Mouse (Mus musculus): ENCODE measurements around the gene Mbnl2.
A peak's percentile ranks its signal among the peaks of the same experiment; 100 is the strongest.

The Mbnl2 gene

DNA sequence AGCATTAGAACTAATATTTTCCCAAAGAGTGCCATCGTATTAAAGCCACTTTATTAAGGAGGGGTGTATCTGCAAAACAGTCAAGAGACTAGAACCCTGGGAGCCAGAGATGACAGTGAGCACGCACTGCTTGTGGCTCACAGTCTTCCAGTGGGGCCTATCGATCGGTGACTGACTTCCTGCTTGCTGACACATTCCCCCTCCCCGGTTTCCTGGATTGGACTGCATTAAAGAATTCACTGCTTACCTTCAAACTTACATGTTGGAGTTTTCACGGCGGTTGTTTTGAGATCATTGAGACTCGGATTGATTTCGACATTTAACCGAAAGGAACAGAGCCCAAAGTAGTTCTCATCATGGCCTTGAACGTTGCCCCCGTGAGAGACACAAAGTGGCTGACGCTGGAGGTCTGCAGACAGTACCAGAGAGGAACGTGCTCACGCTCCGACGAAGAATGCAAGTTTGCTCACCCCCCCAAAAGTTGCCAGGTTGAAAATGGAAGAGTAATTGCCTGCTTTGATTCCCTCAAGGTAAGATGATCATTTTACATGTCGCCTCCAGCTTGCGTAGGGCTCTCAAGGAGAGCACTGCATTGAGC is 49.5 kb downstream of the Mbnl2 start:
- no peak for DNase-seq (ENCODE audit: low read depth)

DNA sequence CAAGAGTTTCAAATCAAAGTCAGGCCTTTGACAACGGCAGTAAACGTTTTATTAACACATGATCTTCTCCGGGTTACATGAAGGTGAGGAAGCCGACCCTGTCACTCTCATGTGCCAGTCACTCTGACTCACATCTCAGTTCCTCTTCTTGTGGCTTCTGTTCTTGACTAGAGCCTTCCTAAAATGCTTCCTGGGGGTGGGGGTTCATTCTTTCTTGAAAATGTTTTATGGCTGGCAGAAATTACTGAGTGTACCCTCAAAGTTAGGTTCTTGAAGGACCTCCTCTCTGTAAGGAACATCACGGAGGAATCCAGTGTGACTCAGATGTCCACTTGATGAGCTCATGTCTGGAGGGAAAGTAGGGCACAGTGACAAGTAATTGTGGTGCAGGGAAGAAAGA is 50.2 kb downstream of the Mbnl2 start:
- DNase-seq (ENCODE audit: low read depth): no peak

DNA sequence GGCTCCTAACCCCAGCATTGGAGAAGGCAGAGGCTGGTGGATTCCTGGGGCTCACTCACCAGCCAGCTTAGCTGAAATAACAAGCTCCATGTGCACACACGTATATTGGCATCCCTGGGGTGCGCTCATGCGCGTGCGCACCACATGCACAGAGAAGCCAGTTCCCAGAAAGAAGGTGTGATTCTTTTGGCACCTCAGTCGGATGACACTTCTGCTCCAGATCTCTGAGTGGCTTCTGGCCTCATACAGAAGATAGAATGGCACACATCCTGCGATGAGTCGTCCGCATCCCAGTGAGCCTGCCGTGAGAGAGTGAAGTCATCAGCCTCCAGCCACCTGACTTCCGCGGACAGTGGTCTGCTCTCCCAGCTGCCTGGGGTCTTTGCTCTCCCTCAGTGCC is 55.0 kb downstream of the Mbnl2 start:
- no peak for DNase-seq (ENCODE audit: low read depth)

DNA sequence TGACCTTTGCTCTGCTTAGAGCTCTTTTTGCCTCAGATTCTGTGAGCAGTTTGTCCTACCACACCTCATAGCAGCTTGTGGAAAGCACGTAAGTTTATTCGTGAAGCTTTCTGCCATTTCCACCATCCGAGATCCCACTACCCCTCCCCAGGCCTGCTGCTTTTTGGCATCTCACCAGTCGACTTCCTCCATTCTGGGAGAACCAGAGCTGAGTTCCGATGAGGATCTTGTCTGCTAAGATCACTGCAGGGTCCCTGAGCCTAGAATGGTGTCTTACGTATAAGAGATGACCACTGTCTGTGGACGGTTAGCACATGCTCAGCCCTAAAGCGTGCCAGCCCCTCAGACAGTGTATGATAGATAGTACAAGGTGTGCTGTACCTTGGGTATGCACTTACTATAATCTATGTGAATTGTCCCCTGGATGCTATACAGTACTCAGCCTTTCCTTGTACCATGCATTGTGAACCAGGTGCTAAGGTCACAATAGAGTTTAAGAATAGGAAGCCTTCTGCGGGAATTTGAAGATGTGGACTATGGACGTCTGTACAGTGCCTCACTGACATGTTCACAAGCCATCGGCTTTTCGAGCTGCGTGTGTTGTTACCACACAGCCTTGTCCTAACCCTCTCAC is 55.5 kb downstream of the Mbnl2 start:
- DNase-seq (ENCODE audit: low read depth): no peak

DNA sequence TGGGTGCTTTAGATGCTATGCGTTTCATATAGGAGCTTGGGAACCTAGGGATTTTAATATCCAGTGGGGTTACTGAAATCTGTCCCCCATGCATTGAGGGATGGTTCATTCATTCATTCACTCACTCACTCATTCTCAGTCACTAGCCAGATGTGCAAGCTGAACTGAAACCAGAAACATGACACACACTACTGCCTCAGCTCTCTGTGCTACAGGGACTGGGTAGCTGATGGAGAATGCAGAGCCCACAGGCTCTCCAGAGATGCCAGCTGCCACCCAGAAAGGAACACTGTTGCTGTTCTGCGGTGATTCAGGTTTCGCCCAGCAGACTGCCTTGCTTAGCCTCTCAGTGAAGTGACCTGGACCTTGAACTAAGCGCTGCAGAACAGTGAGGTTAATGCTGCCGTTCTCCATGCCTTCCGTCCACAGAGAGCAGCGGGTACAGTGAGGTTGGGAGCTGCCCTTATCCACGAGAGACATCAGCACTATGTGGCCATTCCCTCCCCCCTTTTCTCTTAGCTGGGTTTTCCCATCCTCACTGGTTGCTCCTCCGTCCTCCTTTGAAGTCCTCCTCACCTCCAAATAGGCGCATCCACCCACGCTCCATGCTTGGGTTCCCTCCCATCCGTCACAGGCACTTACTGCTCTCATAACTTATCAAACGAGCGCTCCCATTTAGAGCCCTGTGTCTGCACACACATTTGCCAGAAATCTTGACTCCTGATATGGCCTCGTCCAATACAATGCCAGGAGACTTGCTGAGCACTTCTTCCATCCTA is 58.2 kb downstream of the Mbnl2 start:
- DNase-seq (ENCODE audit: low read depth): no peak

DNA sequence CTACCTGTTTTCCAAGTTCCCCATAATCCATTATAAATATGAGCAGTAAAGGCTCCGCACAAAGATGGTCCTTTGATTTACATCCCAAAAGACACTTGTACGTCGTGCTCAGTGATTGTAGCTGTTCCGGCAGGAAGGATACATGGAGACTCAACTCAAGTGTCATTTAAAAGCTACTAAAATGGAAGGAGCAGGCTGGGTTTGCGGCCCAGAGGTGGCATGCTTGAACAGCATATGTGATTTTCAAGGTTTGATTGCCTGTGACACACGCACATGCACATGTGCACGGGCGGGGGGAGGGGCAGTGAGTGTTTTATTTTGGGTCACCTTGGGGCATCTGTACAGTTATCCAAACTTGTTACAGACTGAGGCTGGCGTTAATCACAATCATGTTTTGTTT is 59.9 kb downstream of the Mbnl2 start:
- DNase-seq (ENCODE audit: low read depth): no peak

DNA sequence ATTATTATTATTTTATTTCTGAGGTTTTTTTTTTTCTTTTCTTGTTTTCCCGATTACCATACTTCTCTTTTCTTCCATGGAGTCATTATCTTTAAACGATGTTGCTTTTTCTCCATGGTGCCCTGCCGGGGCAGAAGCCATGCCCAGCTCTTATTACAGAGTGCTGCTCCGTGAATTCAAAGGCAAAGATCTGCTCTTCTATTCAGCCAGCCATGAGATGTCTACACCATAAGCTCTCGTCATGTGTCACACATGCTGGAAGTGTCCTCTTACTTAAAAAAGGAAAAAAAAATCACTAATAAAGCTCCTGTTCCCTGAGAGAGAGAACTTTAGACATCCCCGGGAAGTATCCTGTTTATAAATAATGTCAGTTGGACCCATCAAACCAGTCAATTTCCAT is 60.4 kb downstream of the Mbnl2 start:
- DNase-seq (ENCODE audit: low read depth): no peak

DNA sequence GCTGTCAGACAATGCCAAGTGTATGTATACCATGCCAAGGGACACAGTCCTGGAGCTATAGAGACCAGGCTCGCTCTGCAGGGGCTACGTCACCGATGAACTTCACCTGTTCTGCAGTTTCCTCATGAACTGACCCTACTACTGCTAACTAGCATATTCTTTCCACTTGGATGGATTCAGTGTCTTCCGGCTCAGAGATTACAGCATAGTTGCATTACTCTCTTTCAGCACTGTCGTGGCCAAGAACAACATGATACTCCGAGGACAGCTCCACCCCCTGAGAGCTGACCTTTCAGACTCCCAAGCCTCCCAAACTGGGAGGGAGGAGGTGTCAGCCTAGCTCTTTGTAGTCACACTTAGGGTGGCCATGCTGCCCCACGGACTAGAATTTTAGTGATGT is 60.9 kb downstream of the Mbnl2 start:
- DNase-seq (ENCODE audit: low read depth): no peak

DNA sequence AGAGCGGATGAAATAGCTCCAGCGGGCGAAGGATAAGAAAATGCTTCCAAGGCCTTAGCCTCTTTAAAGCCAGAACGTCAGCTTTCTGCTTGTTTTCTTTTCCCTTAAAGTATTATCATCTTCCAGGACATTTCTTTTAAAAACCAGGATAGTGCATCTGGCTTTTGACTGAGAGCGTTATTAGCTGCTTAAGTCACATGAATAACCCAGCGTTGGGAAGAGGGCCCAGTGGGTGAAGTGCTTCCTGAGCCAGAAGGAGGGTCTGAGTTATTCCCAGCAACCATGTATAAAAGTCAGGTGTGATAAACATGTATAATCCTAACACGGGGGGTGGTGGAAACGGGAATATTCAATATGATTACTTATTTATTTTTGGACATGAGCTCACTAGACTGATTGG is 61.4 kb downstream of the Mbnl2 start:
- no peak for DNase-seq (ENCODE audit: low read depth)

DNA sequence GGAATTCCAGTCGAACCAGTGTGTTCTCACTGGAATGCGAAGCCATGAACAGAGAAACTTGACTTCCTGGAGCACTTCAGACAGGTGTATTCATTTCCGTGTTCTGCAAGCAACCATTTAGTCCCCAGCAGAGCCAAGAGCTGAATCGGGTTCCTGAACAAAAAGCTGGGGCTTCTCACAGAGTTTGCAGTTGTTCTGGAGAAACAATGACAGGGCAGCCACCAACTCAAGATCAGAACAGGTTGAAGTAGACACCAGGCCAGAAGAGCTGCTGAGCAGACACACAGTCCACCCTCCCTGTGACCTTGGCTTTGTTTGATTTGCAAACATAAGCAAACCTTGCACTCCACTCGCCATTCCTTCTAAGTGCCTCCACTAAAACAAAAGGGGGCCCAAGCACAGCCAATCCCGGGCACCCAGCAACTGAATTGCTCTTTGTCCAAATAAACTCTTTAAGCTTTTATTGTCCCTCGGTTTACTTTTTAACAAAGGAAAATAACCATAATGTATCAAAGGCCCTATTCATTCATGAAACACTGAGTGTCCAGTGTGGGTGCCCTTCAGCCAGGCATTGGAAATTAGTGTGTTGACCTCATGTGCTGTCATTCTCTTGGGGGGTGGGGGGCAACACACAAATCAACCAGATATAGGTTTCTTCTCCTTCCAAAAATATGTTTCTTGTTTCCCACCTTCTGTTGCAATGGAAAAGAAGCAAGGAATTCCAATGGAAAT is 62.4 kb downstream of the Mbnl2 start:
- no peak for DNase-seq (ENCODE audit: low read depth)

DNA sequence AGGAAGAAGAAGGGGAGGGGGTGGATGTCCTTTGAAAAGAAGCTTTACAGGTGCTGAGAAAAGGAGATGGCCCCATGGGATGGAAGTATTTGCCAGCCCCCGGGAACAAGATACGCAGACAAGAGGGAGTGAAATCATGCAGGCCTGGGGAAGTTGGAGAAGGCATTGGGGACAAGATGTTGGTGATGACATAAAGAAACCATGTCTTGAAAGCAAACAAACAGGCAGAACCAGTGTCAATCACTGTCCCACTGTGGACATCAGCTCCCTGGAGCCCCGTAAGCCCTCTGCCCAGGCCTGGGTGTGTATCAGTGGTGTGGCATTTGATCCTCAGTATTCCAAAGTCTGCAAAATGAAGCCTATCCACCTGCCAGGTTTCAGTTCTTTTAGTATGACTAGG is 63.2 kb downstream of the Mbnl2 start:
- DNase-seq (ENCODE audit: low read depth): no peak

DNA sequence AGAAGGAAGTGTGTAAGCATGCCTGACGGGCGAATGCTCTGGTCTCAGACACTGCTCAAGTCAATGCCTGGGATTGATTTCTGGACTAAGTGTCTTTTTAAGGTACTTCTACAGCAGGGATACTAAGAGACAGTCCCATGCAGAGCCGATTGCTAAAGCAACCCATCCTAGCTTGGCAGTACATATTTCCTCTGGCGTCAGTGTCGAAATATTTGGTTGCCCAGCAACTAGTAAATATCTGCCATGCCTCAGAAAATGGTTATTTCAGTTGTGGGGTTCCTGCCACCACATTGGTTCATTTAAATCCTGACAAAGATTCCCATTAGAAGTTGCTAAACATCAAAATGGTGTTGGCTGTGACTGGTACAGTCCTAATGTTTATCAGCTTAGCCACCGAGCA is 66.4 kb downstream of the Mbnl2 start:
- peak; percentile 65 for DNase-seq (ENCODE audit: low read depth)

DNA sequence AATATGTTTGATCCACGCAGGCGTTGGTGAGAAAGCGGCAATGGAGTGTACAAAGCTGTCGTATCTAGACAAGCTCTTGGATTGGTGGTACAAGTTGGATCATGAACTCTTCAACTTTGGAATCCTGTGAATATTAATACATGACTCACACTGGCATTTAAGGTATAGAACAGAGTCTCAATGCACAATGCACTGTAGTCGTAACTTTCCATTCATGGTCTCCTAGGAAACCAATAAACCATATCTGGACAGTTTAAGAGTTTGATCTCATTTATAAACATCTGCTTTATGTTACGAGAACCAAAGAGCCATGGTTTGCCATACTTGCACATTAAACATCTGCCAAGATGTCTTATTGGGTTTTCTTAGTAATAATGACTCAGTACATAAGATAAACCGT is 66.9 kb downstream of the Mbnl2 start:
- no peak for DNase-seq (ENCODE audit: low read depth)

DNA sequence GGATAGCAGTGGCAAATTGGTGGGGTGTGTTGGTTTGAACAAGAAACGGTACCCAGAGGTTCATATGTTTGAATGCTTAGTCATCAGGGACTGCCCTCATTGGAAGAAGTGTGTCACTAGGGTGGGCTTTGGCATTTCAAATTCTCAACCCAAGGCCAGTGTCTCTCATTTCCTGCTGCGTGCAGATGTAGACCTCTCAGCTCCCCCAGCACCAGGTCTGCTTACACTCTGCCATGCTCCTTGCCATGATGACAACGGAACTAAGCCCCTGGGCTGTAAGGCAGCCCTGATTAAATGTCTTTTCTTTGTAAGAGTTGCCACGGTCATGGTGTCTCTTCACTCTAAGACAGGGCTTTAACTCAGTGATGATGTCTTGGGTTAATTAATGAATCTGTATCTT is 69.2 kb downstream of the Mbnl2 start:
- DNase-seq (ENCODE audit: low read depth): no peak

DNA sequence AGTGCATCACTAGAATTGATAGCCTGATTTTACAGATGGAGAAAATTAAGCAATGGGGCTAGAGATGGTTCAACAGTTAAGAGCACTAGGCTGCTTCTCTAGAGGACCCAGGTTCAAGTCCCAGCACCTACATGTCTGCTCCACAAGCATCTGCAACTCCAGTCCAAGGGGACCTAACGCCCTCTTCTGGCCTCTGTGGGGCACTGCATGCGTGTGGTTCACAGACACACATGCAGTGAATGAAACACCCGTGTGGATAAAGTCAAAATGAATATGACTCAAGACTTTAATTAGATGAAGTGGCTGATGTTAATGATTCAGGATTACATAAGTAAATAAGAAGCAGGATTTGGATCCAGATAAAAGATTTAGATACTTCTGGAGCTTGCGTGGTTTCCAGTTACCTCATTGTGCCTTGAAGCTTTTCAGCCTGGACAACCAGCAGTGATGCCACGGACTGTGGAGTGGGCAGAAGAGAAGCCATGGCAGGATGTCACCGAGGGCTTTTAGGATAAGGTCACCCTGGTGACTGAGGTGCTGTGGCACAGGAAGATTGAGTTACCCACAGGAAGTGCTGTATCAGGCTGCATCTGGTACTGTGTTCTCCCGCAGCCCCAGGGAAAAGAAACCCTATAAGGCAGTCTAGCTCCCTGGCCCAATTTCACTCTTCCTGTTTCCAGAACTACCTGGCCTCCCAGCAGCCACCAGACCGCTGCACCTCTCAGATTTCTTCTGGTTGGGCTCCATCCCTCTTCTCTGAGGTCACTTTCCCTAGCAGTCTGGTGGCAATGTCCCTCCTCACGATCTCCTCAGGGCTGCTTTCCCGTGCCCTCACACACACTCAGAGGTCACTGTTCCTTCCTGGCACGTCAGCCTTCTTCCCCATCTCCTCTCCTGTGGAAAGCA is 72.2 kb downstream of the Mbnl2 start:
- DNase-seq (ENCODE audit: low read depth): no peak

DNA sequence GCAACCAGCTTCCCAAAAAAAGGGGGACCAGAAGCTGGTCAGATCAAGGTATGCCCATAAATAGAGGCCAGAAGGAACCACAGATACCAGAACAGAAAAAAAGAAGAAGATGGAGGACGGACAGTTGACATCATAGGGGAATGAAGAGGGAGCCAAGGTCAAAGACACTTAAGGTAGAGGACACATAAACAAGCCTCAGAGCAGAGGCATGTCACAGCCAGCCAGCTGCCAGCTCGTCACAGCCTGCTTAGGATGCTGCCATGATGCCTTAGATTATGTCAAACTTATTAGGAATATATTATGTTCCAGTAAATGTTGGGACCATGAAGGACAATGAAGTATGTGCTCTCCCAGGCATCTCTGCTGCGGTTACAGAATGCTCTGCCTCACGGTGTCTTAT is 73.9 kb downstream of the Mbnl2 start:
- DNase-seq (ENCODE audit: low read depth): no peak

DNA sequence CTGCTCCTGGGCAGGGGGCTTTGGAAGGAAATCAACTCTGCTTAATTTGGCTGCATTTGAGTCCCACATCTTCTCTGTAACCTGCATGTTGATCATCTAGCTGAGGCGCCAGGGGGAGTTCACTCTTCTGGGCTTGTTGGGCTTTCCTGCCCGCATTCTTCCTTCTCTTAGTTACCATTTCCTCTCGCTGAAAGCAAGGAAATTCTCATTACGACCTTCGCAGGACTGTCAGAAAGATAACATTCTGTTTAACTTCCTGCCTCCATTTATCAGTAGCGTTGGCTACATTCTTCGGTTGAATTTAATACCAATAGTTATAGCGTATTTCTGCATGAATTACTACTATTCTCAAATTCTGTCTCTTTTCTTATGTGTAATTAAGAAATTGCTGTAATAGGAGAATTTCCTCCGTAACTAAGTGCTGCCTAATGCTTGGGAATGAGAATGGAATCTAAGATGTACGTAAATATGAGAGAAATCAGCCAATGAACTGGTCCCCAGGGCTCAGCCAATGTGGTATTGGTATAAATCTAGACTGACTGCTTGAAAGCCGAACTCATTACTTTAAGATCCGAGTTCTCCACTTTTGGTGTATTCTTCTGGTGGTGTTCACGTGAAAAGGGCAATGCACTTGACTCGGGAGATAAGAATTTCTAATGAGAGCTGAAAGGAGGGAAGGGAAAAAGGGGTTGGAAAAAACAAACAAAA is 76.8 kb downstream of the Mbnl2 start:
- no peak for DNase-seq (ENCODE audit: low read depth)

DNA sequence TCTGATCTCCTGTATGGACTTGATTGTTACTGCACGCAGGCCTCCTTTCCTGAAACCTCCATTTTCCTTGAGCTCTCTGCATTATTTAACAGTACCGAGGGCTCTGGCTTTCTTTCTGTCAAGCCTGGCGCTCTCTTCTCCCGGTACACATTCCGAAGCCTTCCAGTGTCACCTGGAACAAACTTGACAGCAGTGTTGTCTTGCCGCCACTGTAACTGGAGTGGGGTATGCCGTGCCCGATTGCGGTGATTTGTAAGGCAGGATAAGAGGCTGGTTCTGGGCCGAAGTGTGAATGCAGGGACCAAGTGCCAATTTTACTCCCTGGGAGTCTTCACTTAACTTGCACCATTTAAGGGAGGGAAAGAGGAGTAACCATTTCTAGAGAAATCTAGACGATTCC is 77.7 kb downstream of the Mbnl2 start:
- no peak for DNase-seq (ENCODE audit: low read depth)

DNA sequence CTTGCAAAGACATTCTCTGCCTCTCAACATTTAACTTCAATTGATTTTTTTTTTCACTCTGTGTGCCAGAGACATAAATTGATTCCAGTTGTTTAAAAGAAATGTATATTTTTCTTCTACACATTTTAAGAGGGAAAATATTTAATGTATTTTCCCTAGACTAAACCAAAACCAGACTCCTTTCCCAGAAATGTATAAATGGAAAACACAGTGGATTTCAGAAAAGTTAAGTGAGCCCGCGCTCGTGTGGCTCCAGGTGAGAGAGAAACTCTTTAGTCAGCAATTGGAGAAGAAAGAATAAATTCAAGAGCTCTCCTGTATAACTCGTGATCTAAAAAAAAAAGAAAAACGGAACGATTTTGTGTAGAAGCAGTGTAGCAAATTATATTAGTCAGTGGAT is 79.1 kb downstream of the Mbnl2 start:
- DNase-seq (ENCODE audit: low read depth): no peak

DNA sequence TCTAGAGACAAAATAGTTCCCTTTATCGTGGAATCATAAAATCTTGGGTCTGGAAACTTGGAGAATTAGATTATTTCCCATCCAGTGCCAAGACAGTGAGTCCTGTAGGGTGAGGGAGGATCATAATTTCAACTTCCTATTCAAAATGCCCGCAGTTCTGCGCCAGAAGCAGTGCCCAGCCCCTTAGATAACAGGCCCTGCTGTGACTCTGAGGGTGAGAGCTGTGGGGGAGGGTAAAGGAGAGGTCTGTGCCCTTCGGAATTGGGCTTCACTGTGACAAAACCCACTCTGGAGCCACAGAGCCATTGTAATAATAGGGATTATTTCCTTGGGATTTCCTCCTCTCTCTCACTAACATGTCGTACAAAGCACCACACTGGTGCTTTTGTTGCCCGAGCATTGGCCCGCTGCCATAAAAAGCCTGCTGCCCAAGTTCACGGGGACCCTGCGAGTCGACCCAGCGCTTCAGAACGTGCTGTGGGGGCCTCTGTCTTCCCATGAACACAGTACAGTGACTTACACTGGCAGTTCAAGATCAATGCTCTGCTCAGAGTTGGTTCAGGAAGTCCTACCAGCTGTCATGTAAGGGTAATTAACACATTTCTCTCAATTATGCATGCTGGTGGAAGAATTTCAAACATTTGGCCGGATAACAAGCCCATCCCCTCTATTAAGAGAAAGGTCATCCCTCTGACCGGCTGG is 79.7 kb downstream of the Mbnl2 start:
- DNase-seq (ENCODE audit: low read depth): no peak
